Mouse (Mus musculus) embryonic facial prominence, embryonic 14.5 days (tissue): ENCODE measurements at regions not wholly inside any gene's neighbourhood (a gene's known extent, or its start where the extent isn't known, plus 50 kb on each side); places are given as distances from the start of the nearest gene placed in this dataset.

Source experiments
- ATAC-seq: fragments of 200-750 bp; cut with Nextera tagmentation; 2 replicates; pipeline ENCODE4 v1.8.0; 2017; ENCODE audit warnings: low read depth, moderate number of reproducible peaks, moderate TSS enrichment
- DNase-seq: peaks from one replicate; pipeline ENCODE4 v3.0.0-alpha.2; 2015; ENCODE audit warnings: low spot score
- H3K27ac ChIP-seq: fragments of 300-500 bp; sonication (generic); replicated peaks from 2 replicates; pipeline ENCODE4 v1.5.1; 2014; ENCODE audit warnings: low read depth, mild to moderate bottlenecking, low read length, moderate library complexity
- H3K27me3 ChIP-seq: fragments of 300-500 bp; sonication (generic); replicated peaks from 2 replicates; pipeline ENCODE4 v1.6.1; 2014; ENCODE audit warnings: low read length; ENCODE audit not compliant: control insufficient read depth, insufficient read depth
- H3K36me3 ChIP-seq: fragments of 300-500 bp; sonication (generic); 2 replicates; pipeline ENCODE4 v1.6.1; 2014; ENCODE audit warnings: low read length, mixed read lengths; ENCODE audit not compliant: control insufficient read depth, insufficient read depth
- H3K4me1 ChIP-seq: fragments of 300-500 bp; sonication (generic); 2 replicates; pipeline ENCODE4 v1.6.1; 2014; ENCODE audit warnings: antibody characterized with exemption, low read length; ENCODE audit not compliant: control insufficient read depth, insufficient read depth
- H3K4me2 ChIP-seq: fragments of 300-500 bp; sonication (generic); 2 replicates; pipeline ENCODE4 v1.6.1; 2014; ENCODE audit warnings: low read depth, mild to moderate bottlenecking, low read length, moderate library complexity, mixed read lengths
- H3K4me3 ChIP-seq: fragments of 300-500 bp; sonication (generic); 2 replicates; pipeline ENCODE4 v1.5.1; 2014; ENCODE audit warnings: low read depth, mild to moderate bottlenecking, low read length
- H3K9ac ChIP-seq: fragments of 300-500 bp; sonication (generic); 2 replicates; pipeline ENCODE4 v1.6.1; 2014; ENCODE audit warnings: low read depth, mild to moderate bottlenecking, low read length, moderate library complexity, mixed read lengths
- H3K9me3 ChIP-seq: fragments of 300-500 bp; sonication (generic); 2 replicates; pipeline ENCODE4 v1.6.1; 2016; ENCODE audit warnings: low read length; ENCODE audit not compliant: control insufficient read depth
- WGBS: fragments of 180-500 bp; shearing (Covaris S2); extraction: QIAGEN DNeasy Blood & Tissue Kit; methylation state at CpG from one replicate; pipeline ENCODE4 v1.1.7; 2014; 5-methylcytosine and 5-hydroxymethylcytosine counted together

DNA sequence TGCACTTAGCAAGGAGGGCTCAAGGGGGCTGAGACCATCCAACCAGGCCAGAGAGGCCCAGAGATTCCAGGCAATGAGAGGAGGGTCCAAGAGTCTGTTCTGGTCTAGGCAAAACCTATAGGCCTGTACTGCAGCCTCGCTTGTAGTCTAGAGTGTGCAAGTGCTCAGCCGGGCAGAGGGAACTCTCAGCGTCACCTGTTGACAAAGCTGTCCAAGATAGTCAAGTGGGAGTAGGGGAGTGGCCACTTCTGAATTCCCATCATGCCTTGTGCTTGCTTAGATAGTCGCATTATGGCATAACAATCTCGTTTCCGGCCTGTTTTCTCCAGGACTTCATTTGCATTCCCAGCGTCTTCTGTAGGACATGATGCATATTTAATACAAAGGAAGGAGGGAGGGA, 398.7 kb upstream of the Zmiz1 start:
- Histone ChIP-seq H3K4me1 (peaks cover 21% of the 10 kb centered on the region), H3K27ac (no peak overlapping the region), H3K4me3 (no peak overlapping the region), H3K9ac (no peak overlapping the region), H3K4me2 (no peak overlapping the region), H3K36me3 (no peaks in the 10 kb centered on the region), H3K27me3 (no peaks in the 10 kb centered on the region), H3K9me3 (no peaks in the 10 kb centered on the region)
- 88% methylated on average over 7 of the region's 7 CpGs for WGBS
- DNase-seq, result no peak
- no peak for ATAC-seq

- Histone ChIP-seq H3K27ac (no peak overlapping the region), H3K27me3 (no peaks in the 10 kb centered on the region), H3K9ac (no peak overlapping the region), H3K4me3 (no peak overlapping the region), H3K4me1 (peaks cover 35% of the 10 kb centered on the region), H3K36me3 (no peaks in the 10 kb centered on the region), H3K9me3 (no peaks in the 10 kb centered on the region), H3K4me2 (no peak overlapping the region)
- ATAC-seq (no peak), DNase-seq (no peak)
- 60% methylated on average over 5 of the region's 5 CpGs for WGBS
Observed at GRCm38 (mm10) chr14:25063090-25063489, 395.9 kb upstream of the Zmiz1 start.

GRCm38 (mm10) chr14:25064190-25064947, 394.6 kb upstream of the Zmiz1 start:
- Histone ChIP-seq H3K4me1 (peaks cover 41% of the 10 kb centered on the region), H3K27ac (peak overlapping the region; percentile 31; the same call in 1 of the 2 replicates), H3K27me3 (no peaks in the 10 kb centered on the region), H3K4me2 (no peak overlapping the region), H3K4me3 (no peak overlapping the region), H3K9me3 (no peaks in the 10 kb centered on the region), H3K36me3 (no peaks in the 10 kb centered on the region), H3K9ac (no peak overlapping the region)
- ATAC-seq (peak; percentile 48; the same call in 1 of the 2 replicates), DNase-seq (peak; percentile 57)
- 33% methylated on average over 8 of the region's 8 CpGs for WGBS

DNA sequence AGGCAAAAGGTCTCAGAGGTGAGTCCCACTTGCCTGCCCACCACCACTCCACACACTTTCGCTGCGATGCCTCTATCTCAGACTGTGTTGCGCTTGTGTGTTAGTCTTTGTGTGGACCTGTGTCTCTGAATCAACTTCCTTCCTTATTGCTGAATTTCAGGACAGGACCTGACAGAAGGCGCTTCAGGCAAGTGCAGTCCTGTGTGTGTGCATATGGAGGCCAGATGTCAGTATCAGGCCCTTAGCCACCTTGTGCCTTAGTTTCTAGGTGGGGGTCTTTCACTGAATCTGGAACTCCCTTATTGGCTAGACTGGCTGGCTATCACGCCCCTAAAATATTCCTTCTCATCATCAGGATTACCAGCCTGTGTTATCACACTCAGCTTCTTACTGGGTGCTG, 391.6 kb upstream of the Zmiz1 start:
- H3K4me3 ChIP-seq, result no peak overlapping the region
- 51% methylated on average over 5 of the region's 5 CpGs for WGBS
- DNase-seq (no peak), ATAC-seq (no peak)
- H3K27me3 ChIP-seq, result no peaks in the 10 kb centered on the region
- no peaks in the 10 kb centered on the region for H3K36me3 ChIP-seq
- no peak overlapping the region for H3K9ac ChIP-seq
- H3K4me1 ChIP-seq, result peaks cover 41% of the 10 kb centered on the region
- H3K27ac ChIP-seq, result no peak overlapping the region
- no peak overlapping the region for H3K4me2 ChIP-seq
- H3K9me3 ChIP-seq, result no peaks in the 10 kb centered on the region

DNA sequence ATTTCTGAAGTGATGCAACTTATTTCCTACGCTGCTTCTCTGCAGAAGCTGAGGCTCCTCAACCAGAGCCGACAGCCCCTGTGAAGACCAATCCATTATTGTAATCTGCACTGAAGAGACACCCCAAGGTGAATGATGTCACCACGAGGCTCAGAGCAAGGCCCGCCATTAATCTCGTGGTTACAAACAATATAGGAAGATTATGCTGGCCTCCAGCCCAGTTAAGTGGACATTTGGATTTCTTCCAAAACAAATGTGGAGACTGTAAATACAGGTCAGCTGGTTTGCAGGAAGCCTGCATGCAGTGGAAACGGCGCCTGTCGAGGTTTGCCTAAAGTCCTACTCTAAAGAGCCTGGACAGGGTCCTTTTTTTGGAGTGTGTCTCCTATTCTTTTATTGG, 390.6 kb upstream of the Zmiz1 start:
- no peak overlapping the region for H3K27ac ChIP-seq
- H3K4me1 ChIP-seq, result peaks cover 38% of the 10 kb centered on the region
- no peaks in the 10 kb centered on the region for H3K36me3 ChIP-seq

GRCm38 (mm10) chr14:25073143-25073542, 385.8 kb upstream of the Zmiz1 start:
- no peaks in the 10 kb centered on the region for H3K27me3 ChIP-seq
- no peaks in the 10 kb centered on the region for H3K36me3 ChIP-seq
- WGBS, result 63% methylated on average over 5 of the region's 5 CpGs
- H3K4me2 ChIP-seq, result no peak overlapping the region
- peaks cover 7% of the 10 kb centered on the region for H3K4me1 ChIP-seq
- no peak overlapping the region for H3K9ac ChIP-seq
- no peak overlapping the region for H3K4me3 ChIP-seq
- DNase-seq (no peak), ATAC-seq (no peak)
- no peaks in the 10 kb centered on the region for H3K9me3 ChIP-seq
- H3K27ac ChIP-seq, result no peak overlapping the region

More for the DNA sequence above, 390.6 kb upstream of the Zmiz1 start:
- ATAC-seq (no peak; the same call in 1 of the 2 replicates), DNase-seq (peak; percentile 82)
- H3K9ac ChIP-seq, result no peak overlapping the region
- H3K4me3 ChIP-seq, result no peak overlapping the region
- H3K27me3 ChIP-seq, result no peaks in the 10 kb centered on the region
- no peaks in the 10 kb centered on the region for H3K9me3 ChIP-seq
- WGBS, result 31% methylated on average over 8 of the region's 8 CpGs
- no peak overlapping the region for H3K4me2 ChIP-seq

GRCm38 (mm10) chr14:25074022-25074800, 384.8 kb upstream of the Zmiz1 start:
- no peak overlapping the region for H3K4me2 ChIP-seq
- no peak overlapping the region for H3K4me3 ChIP-seq
- no peaks in the 10 kb centered on the region for H3K36me3 ChIP-seq
- no peaks in the 10 kb centered on the region for H3K9me3 ChIP-seq
- H3K27ac ChIP-seq, result no peak overlapping the region
- no peaks in the 10 kb centered on the region for H3K4me1 ChIP-seq
- WGBS, result 87% methylated on average over 9 of the region's 9 CpGs
- H3K27me3 ChIP-seq, result no peaks in the 10 kb centered on the region
- H3K9ac ChIP-seq, result no peak overlapping the region
- no peak for DNase-seq
- no peak for ATAC-seq

- Histone ChIP-seq H3K27me3 (no peaks in the 10 kb centered on the region), H3K4me2 (no peak overlapping the region), H3K9ac (no peak overlapping the region), H3K4me3 (no peak overlapping the region), H3K36me3 (no peaks in the 10 kb centered on the region), H3K9me3 (no peaks in the 10 kb centered on the region), H3K27ac (no peak overlapping the region), H3K4me1 (no peaks in the 10 kb centered on the region)
- WGBS, result 83% methylated on average over 5 of the region's 5 CpGs
- ATAC-seq (no peak), DNase-seq (no peak)
Observed at GRCm38 (mm10) chr14:25074891-25075290, 384.1 kb upstream of the Zmiz1 start.
